Mouse (Mus musculus): ENCODE data around the gene Pdia5.

Gene Pdia5

DNA sequence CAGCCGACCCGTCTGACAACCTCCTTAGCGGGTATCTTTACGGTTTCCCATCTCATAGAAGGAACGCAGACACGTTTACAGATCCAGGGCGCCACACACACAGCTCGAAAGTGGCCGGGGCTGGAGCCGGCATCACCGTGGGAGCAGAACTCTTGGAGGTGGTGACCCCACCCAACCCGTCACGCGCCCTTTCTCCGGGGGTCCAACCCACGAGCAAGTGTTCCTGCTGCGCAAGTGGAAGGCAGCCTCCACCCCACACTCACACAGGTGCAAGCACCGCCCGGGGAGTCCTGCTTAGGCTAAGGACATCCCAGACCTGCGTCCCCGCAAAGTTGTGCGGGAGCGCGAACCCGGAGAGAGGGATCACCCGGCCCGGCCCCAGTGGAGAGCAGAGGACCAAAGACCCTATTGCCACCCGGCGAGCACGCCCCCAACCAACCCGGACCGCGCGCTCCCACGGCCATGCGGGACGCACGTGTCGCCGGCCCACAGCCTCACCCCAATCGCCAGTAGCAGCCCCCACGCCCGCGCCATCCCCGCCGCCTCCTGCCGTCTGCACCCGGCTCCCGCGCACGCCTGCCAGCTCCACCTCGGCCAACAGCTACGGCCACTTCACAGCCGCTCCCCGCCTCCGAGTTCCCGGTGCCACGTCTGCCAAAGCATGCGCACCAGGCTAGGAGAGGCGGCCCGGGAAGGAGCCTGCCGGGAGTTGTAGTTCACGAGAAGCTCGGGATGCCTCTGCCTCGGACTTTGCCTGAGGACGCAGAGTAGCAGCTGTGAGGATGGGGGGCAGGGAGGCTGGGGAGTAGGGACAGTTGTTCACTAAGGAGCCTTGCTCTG, at the start of gene Pdia5:
Gene Pdia5, minus strand, starts transcription at position 643 of the 840 bp plus-strand sequence.
- DNase-seq (ENCODE audit: inconsistent age in 2 of 2, low spot score in 1 of 2): peak; percentile 93 to 97

DNA sequence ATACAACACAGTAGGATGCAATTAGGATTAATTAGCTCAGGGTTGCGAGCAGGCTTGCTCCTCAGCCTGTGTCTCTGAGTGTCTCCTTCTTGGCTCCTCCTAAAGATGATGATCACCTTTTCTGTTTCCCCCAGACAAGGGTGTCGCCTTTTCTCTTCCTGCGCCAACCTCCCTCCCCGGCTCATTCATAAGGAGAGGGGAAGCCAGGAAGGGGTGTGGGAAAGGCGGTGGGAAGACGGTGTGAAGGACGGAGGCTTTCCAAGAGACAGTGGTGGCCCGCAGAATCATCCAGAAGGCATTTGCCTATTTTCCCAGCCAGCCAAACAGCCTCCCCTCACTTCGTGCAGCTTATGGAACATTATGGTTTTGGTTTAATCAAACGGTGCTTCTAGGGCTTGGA, 48.4 kb upstream of the Pdia5 start:
- DNase-seq (ENCODE audit: inconsistent age in 2 of 2, low spot score in 1 of 2): peak in 1 of 2 experiments; percentile 25

DNA sequence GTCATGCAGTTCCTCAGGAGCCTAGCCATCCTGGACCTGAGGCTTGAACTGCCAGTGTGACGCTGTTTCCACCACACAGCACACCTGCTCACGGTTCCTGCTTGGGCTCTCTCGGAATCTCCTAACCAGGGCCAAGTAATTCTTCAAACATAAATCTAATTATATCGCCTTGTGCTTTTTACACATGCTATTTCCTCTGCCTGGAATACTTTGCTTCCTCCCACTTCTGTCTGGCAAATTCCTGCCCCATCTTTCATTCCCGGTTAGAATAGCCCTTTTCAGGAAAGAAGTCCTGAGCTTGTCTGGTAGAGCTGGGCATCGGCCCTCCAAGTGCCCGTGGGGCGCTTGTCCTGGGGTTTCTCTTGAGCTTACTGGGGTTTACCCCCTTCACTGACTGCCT, 47.0 kb upstream of the Pdia5 start:
- DNase-seq (ENCODE audit: inconsistent age in 2 of 2, low spot score in 1 of 2): peak in 1 of 2 experiments; percentile 40

DNA sequence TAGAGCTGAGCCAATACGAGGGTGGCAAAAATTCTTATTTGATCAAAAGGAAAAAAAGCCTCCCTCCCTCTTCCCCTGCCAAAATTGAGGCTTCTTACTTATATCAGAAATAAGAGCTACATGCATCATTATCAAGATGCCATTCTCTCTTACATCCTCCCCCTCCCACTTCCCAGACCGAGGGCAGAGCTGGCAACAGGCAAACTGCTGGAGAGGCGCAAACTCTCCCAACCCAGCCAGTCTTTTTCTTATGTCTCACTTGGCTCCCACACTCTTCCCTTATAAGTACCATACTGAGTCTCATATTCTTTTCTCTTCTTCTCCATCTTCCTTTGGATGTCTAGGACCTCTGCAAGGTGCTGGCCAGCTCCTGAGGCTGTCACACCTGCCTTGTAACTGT, 44.0 kb upstream of the Pdia5 start:
- DNase-seq (ENCODE audit: inconsistent age in 2 of 2, low spot score in 1 of 2): no peak

DNA sequence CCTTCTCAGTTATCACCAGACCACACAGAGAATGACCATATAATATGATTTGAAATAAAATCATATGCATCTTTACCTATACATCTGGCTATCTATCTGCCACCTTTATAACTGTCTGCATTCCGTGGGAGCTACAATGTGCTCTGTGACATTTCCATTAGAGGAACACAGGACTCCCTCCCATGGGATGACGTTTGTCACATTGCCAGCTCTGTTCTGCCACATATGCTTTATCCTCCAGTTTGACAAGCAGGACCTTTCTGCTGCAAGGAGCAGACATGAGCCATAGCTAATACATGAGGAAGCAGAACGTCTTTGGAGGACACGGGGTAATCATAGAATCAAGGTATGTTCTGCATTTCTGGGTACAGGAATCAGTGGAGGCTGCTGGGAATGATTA, 33.5 kb upstream of the Pdia5 start:
- DNase-seq (ENCODE audit: inconsistent age in 2 of 2, low spot score in 1 of 2): no peak

DNA sequence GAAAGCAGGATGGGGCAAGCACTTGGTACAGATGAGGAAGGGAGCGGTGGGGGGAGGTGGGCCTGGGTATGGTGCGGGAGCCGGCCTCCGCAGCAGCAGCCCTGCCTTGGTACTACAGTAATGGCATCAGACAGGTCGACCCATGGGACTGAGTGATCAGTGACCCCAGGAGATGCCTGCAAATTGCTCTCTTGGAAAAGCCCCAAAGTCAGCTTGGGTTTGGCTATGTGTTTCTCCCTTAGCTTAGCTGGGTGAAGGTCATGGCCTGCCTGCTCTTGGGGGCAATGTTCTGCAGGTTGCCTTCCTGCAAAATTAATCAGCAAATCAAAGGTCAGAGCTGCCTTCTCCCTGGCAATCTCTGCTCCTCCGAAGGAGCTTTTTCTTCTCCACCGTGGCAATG, 28.6 kb upstream of the Pdia5 start:
- DNase-seq (ENCODE audit: inconsistent age in 2 of 2, low spot score in 1 of 2): no peak

DNA sequence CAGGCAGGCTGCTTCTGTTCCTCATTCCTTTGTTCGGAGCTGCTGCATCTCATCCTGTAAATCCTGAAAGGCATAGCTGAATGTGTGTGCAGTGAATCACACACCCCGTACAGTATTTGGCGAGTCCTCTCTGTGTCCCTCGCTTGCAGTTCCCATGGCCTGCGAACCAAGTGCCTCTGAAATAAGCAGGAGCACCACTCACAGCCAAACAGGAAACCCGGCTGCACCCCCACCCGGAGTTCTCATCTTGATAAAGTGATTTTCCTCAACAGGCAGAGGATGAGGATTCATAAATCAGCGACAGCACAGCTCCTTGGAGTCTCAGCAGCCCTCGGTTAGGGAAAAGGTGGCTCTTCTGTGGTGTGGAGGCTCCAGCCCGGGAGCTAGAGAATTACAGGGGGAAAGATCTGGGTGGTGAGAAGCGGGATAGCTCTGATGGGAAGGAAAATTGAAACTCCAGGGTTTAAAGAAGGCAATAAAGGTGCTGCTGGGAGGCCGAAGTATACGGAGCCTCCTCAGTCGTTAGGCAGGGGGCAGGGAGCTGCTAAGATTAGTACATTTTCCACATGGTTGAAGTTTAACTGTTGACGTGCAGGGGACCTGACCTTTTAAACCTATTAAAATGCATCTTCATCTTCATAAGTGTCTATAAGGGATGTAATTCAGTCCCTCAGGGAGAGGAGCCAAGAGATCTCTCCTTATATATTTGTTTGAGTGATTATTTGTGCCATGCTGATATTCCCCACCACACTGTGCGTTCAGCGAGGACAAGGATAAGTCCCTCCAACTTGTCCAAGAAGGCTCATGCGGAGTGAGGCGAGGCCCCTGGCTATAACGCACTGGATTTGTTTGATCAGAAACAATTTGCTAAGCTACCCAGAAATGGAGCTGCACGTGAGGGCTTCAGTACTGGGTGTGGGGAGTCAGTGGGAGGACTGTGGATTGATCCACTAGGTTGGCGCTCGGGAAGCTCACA, 27.6 kb upstream of the Pdia5 start:
- DNase-seq (ENCODE audit: inconsistent age in 2 of 2, low spot score in 1 of 2): peak; percentile 41 to 70

DNA sequence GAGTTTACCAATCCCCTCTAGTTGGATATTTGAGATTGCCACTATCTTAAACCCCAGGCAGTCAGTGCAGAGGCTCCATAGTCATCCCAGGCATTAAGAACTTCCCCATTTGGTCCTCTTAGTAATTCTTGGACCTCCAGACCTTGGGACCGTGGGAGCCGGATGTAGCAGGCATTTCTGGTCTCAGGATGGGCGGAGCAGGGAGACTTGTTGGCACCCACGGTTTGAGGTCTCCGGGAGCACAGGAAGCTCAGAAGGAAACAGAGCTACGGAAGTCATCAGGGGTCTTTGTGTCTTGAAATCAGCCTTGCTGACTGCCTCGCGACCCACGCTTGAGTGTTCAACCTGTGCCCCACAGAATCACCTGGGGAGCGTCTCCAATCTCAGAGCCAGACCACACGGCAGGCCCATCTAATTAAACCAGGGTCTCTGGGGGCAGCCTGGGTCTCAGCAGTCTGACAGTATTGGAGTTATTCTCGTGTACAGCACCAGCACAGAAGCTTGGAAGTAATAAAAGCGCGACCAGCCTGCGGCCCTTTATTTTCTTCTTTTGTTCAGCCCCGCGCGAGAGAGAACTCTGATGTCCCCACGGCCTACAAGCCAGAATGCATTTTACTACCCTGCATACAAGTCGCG, 25.4 kb upstream of the Pdia5 start:
- peak; percentile 40 to 55 for DNase-seq (ENCODE audit: inconsistent age in 2 of 2, low spot score in 1 of 2)

DNA sequence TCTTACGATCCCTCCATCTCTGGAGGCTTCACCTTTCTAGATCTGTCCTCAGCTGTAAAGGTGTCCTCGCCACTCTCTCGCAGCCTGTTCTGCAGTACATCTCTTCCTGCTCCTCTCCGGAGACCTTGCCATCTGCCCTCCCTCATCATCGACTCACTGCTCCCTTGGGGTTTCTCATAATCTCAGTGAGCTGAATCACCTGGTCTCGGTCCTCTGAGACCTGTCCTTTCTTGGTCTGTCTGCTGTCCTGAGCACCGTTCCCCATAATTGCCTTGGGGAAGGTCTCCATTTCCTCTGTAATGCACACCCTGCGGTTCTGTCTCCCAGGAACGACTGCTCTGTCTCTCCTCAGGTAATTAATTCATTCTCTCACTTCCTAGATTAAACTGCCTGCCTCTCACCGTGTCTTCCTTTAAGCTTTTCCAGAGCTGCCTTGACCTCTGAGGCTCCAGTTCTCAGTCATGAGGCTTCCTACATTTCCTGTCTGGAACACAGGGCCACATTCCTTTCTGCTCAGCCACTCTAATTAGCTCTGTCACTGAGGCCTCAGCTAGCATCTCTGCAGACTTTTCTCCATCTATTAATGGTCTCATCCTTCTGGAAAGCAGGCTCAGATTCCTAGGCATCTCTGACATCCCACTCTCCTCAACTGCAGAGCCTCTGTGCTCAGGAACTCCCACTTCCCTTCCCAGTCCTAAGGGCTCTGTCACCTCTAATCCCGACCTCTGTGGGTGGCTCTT, 18.8 kb upstream of the Pdia5 start:
- DNase-seq (ENCODE audit: inconsistent age in 2 of 2, low spot score in 1 of 2): no peak

DNA sequence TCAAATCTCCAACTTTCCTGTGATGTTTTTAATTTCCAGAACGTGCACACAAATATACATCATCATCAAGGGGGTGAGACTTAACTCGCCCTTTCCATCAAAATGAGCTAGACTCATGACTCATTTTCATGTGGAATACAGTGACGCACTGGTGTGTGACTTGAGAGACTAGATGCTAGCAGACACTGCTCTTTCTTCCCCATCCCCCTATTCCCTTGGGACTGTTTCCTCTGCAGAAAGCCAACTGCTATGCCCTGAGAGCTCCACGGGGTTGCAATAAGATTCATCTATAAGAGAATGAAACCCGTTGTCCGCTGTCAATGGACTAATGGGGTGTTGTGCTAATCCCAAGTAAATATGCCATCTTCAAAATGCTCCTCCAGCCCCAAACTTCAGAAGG, 17.9 kb upstream of the Pdia5 start:
- no peak for DNase-seq (ENCODE audit: inconsistent age in 2 of 2, low spot score in 1 of 2)

DNA sequence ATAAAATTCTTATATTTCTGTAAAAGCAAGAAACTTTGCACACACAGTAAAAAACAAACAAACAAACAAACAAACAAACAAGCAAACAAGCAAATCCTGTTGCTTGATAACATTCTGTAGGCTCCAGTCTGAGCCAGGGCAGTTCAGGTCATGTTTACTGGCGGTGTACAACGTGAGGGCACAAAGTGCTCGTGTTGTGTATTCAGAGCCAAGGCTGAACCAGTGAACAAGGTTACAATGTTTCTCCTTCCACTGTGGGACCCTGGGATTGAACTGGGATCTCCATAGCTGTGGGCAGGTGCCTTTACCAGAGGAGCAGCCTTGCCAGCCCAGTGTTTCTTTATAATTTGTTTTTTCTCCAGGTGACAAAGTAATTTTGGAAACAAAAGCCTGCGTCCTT, 15.1 kb upstream of the Pdia5 start:
- no peak for DNase-seq (ENCODE audit: inconsistent age in 2 of 2, low spot score in 1 of 2)

DNA sequence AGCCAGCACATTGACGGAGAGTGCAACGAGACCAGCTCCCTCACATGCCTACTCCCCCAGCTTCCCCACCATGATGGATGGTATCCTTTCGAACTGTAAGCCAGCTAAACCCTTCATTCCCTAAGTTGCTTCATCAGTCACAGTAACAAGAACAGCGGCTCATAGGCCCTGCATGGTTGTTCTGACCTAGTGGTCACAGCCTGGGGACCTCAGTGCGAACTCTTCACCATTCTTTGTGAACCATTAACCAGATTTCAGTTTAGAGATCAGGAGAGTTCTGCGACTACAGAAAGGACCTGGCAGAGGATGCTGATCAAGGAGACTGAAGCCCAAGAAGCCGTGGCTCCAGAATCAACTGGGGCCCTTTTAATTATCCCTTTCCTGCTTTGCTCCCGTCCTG, 13.6 kb upstream of the Pdia5 start:
- no peak for DNase-seq (ENCODE audit: inconsistent age in 2 of 2, low spot score in 1 of 2)

DNA sequence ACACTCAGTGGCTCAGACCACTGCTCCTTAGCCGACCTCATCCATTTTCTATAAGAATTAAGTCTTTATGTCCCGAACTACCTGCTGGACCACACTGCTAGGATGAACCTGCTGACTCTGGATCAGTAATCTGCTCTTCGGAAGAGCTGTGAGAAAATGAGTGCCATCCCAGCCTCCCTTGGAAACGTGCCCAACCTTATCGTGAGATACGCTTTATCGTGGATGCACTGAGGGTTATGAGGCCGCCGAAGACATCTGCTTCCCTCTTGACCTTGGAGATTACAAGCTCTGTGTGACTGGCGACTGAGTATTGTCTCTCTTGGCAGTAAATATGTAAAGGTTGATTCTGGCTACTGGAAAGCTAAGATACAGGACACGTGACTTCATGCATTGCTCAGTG, 11.8 kb upstream of the Pdia5 start:
- DNase-seq (ENCODE audit: inconsistent age in 2 of 2, low spot score in 1 of 2): no peak

DNA sequence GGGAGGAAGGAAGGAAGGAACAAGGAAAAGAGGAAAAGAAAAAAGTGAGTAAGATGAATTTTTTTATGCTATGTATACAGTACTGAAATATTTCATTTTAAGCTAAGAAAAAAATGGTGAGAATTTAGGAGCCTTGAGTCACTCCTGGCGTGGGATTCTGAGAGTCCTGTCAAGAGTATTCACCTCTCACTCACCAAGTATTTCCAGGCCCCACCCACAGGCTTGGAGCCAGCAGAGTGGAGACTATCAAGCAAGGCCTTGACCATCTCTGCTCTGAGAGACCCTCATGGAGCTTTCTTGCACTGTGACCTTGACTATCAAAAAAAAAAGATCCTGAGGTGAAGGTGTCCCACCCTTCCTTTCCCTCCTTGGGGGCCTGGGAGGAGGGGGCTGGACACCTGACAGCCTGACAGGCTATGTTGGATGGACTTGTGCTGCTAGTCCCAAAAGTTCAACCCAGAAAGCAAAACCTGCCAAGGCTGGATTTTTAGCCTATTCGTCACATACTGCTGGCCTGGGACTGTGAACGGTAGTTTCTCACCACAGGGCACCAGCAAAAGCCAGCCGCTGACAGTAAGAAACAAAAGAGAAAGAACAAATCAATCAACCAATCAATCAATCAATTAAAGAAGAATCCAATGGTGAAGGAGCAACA, 10.6 kb upstream of the Pdia5 start:
- no peak for DNase-seq (ENCODE audit: inconsistent age in 2 of 2, low spot score in 1 of 2)

DNA sequence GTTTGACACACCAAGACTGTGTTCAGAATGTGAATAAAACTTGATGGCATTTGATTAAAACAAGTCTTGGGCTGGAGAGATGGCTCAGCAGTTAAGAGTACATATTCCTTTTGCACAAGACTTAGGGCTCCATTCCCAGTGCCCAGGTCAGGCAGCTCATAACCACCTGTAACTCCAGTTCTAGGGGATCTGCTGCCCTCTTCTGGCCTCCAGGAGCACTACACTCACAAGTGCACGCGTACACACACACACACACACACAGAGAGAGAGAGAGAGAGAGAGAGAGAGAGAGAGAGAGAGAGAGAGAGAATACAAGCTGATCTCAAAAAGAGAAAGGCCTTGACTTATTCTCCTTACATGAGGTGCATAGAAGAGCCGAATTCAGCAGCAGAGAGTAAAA, 9.7 kb upstream of the Pdia5 start:
- no peak for DNase-seq (ENCODE audit: inconsistent age in 2 of 2, low spot score in 1 of 2)

DNA sequence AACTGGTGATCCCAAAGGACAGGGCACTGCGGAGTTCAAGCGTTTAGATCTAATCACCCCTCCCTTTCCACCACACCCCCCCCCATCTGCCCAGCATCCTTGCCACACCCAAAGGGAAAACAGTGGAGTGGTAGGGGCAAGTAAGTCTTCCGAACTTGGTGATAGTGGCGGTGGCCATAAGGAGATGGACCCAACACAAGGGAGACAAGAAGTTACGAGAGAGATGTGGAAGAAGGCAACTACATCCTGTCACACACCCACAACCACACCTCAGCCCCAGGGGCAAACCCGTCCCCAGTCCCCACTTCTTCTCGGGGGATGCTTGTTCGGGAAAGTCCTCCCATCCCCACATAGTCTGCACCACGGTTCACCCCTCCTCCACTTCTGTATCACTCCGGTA, 880 bp downstream of the Pdia5 start:
- no peak for DNase-seq (ENCODE audit: inconsistent age in 2 of 2, low spot score in 1 of 2)

DNA sequence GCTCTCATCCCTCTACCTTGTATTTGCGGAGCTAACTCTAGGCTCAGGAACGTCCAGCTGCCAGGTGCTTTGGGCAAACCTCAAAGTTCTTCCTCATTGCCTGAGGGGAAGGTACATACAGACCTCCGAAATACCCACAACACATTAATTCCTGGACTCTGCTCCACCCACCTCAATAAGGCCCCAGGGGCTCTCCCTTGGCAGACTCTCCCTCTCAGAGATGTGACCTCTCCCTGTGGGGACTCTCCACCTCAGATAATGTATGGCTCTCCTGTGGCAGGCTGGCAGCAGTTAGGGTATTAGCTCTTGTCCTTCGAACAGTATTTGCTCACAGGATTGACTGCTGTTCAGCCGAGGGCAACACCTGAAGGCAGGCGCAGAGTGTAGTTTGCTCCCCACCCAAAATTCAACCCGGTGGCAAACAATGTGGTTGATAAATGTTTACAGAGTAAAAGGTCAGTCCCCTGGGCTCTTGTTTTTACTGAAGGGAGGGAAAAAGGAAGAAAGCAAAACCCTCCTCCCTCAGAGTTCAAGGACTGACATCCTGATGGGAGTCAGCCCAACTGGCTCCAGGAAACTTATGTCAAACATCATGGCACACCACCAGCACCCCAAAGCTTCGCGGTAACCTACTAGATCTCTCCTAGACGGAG, 1.5 kb downstream of the Pdia5 start:
- peak in 1 of 2 experiments; percentile 51 for DNase-seq (ENCODE audit: inconsistent age in 2 of 2, low spot score in 1 of 2)

DNA sequence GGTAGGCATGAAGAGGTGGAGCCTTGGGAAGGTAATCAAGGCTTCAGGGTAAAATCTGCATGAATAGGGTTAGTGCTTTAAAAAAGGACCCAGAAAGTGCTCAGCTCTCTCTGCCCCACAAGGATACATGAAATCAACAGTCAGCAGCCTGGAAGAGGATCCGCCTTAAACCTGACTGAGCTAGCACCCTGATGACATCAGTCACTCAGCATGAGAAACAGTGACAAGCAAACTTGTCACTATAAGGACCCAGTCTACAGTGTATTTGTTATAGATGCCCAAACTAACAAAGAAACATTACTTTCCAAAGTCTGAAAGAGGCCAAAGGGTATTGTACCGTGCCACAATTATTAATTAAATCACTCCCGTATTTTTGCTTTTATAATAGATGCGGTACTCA, 2.9 kb downstream of the Pdia5 start:
- DNase-seq (ENCODE audit: inconsistent age in 2 of 2, low spot score in 1 of 2): no peak

DNA sequence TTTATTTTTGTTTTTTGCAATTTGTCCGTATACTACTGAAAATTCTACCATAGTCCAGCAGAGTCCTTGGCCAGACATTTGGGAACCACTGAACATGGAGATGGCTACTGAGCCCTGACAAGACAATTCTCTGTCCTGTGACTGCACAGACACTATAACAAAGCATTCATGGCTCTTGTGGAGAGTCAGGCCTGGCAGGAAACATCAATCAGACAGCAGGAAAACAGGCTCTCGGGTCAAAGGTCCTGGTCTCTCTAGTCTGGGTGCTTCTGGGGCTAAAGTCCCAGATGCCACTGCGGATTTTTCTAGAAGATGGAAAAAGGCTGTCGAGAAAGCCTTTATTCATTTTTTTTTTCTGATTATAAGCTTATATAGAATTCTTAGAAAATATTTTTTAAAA, 3.6 kb downstream of the Pdia5 start:
- DNase-seq (ENCODE audit: inconsistent age in 2 of 2, low spot score in 1 of 2): no peak

DNA sequence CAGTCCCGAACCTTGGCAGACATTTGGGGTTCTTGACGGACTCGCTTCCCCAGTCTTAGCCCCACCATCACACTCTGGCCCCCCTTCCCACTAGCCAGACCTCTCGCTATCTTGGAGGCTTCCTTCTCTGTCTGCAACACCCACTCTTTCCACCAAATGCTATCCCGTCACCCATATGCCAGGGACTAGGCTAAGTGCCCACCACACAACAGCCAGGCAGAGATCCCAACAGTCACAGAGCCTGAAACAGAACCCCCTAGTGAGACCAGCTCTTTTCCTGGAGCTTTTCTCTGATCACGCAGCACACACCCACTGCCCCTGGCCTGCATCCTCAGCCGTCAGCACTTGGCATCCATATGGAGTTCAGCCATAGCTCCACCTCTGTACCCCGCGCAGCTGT, 5.0 kb downstream of the Pdia5 start:
- no peak for DNase-seq (ENCODE audit: inconsistent age in 2 of 2, low spot score in 1 of 2)

Measured in adrenal gland, adult (tissue).